Mouse (Mus musculus) G1E (cell line): ENCODE data around the gene Cxcl5.

ENCODE experiments used
- CTCF ChIP-seq: IDR thresholded peaks from 2 replicates; pipeline ENCODE4 v1.5.1; 2012; ENCODE audit warnings: low read depth, low read length, inconsistent platforms, mixed read lengths
- GATA1 ChIP-seq: IDR thresholded peaks from 2 replicates; pipeline ENCODE4 v1.6.1; 2012; ENCODE audit warnings: borderline replicate concordance, low read length, inconsistent platforms, mixed read lengths
- GATA2 ChIP-seq: IDR thresholded peaks from 2 replicates; pipeline ENCODE4 v1.6.1; 2012; ENCODE audit warnings: low read depth, low read length, inconsistent platforms, borderline replicate concordance
- POLR2AphosphoS5 ChIP-seq: IDR thresholded peaks from 2 replicates; pipeline ENCODE4 v1.6.1; 2012; ENCODE audit warnings: low read depth, low read length, inconsistent platforms; ENCODE audit not compliant: insufficient replicate concordance
- TAL1 ChIP-seq: conservative IDR thresholded peaks from 2 replicates; pipeline ENCODE4 v1.6.1; 2012; ENCODE audit warnings: low read depth, low read length, inconsistent platforms, mixed read lengths

- TF ChIP-seq CTCF (no peak), GATA1 (no peak), TAL1 (no peak), GATA2 (no peak), POLR2AphosphoS5 (no peak)
These were observed 24.5 kb downstream of the Cxcl5 start for GRCm38 (mm10) chr5:90783697-90784096.
